Mouse (Mus musculus) left cerebral cortex, postnatal 25 days (tissue): ENCODE data around the gene Olfr788. TPM values are rescaled to one million over a fixed set of nuclear protein-coding genes. Genes with fewer than 3 reads are reported as not detected.
A peak's percentile ranks its signal among the peaks of the same experiment; 100 is the strongest.

Source experiments
- DNase-seq, 2 experiments: peaks; one replicate each; pipeline ENCODE4 v3.0.0; 2022; ENCODE audit warnings: low spot score in 2 of 2, mixed read lengths in 1 of 2
- intact Hi-C: fragments of 180-260 bp; cut with DNase I; formaldehyde crosslinking; loops from one replicate; pipeline ENCODE4 v1.15.1; 2025
- total RNA-seq, 2 experiments: library from RNA; stranded (reverse); gene quantifications; 2 replicates each; pipeline ENCODE4 v1.2.3; 2021

Gene Olfr788
- not detected for total RNA-seq

DNA sequence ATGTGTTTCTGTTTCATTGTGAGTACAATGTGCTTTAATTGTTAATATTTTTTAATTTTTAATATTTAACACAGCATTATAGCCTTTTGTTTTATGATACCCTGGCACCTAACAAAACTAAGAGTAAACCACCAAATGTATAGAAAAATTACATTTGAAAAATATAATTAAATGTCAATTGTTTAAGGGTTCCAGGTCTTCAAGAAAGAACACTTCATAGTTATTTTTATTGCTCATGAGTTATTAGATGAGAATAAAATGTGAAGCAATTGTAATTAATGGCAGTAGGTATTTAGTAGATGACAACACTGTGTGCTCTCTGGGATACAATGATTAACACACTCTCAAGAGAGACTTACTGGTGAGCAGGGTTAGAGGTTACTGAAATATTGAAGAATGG is at the start of gene Olfr788:
Olfr788 (plus strand) TSS at position 301 of the 400 bp plus-strand sequence.
- DNase-seq = no peak
- intact Hi-C loops = no loop called here

DNA sequence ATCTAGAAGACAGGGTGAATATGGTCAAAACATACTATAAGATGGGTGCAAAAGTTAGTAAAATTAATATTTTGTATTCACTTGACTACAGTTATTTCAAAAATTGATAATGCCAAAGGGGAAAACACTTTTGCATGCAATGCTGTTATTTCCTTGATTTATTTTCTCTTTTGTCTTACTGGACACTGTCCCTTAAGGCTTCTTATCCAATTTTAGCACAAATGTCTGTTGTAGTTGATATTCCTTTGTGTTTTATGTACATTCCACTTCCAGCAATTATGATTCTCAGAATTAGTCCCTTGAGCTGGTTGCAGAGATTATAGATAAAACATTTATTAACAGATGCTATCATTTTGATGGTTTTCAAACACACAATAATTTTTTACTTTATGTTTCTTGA is 43.8 kb upstream of the Olfr788 start, which contains the start of gene Olfr786:
Olfr786 (plus strand) TSS at position 301 of the 400 bp plus-strand sequence.
- intact Hi-C loops = no loop called here
- DNase-seq = no peak

GRCm38 (mm10) chr10:129461562-129461961 is 9.2 kb upstream of the Olfr788 start, which contains the start of gene Olfr787:
Gene Olfr787, plus strand, starts transcription at chr10:129461862.
- no peak for DNase-seq
- intact Hi-C loops = no loop called here

DNA sequence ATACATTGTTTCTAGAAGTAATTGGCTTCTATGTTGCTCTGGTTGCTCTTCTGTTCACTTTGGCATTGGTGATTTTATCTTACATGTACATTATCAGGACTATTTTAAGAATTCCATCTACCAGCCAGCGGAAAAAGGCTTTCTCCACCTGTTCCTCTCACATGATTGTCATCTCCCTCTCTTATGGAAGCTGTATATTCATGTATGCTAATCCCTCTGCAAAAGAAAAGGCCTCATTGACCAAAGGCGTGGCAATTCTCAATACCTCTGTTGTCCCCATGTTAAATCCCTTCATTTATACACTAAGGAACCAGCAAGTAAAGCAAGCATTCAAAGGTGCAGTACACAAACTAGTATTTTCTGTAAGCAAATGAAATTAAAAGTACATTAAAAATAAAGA is 2.5 kb downstream of the Olfr788 start:
- intact Hi-C loops = no loop called here
- no peak for DNase-seq

GRCm38 (mm10) chr10:129473723-129474122 is 2.9 kb downstream of the Olfr788 start:
- intact Hi-C loops = no loop called here
- no peak for DNase-seq

DNA sequence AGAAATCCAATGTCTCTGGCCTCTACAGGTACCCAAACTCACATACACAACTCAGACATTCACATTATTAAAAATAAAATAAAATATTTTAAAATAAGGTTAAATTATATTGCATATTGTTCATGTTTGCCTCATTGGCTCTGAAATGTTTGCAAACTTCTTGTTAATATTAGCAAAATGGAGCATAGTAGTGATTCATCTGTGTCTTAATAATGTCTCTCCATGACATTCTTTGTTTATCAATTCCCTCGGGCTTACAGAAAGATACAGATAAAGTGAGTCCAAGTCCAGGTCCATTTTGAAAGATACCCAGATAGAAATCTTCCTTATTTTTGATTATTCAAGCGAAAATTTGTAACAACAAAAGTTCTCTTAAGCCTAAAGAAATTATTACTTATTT is 13.7 kb downstream of the Olfr788 start, which contains the start of gene Olfr789:
Olfr789 (plus strand) TSS at position 301 of the 400 bp plus-strand sequence.
- no peak for DNase-seq
- intact Hi-C loops = no loop called here

- peak; percentile 4 to 80 for DNase-seq
- intact Hi-C loops = no loop called here
Observed at GRCm38 (mm10) chr10:129490101-129490500, 19.3 kb downstream of the Olfr788 start.

- intact Hi-C loops = no loop called here
Observed at GRCm38 (mm10) chr10:129498192-129498591, 27.4 kb downstream of the Olfr788 start, which contains the start of gene Olfr790. Gene Olfr790, plus strand, starts transcription at chr10:129498492.

DNA sequence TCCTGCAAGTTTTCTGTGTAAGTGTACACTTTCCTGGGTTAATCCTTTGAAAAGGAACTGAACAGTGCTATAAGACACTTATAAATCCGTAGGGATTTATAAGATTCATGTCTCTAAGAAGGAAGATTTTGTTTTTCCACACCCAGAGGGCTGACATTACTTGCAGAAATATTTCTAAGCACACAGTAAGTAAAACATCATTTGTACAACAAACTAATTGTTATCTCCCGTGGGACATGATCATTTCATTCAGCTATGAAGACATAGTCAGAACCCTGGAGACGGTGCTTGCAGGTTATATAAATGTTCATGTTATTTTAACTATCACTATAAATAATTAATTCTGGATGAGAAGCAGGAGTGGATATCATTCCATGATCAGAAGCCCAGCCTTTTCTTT is 50.7 kb downstream of the Olfr788 start, which contains the start of gene Olfr791:
Olfr791 (plus strand) TSS at position 301 of the 400 bp plus-strand sequence.
- DNase-seq = no peak
- intact Hi-C loops = no loop called here

More at GRCm38 (mm10) chr10:129498192-129498591, 27.4 kb downstream of the Olfr788 start, which contains the start of gene Olfr790:
- no peak for DNase-seq

Other genes with a start within 250 kb of the Olfr788 start
- not detected for gene Olfr774, start 234.8 kb upstream of the Olfr788 start, total RNA-seq
- gene Olfr775, start 222.6 kb upstream of the Olfr788 start, total RNA-seq = not detected
- gene Olfr776, start 211.9 kb upstream of the Olfr788 start, total RNA-seq = not detected
- not detected for gene Olfr777, start 199.5 kb upstream of the Olfr788 start, total RNA-seq
- gene Olfr780, start 152.9 kb upstream of the Olfr788 start, total RNA-seq = not detected
- not detected for gene Olfr781, start 142.1 kb upstream of the Olfr788 start, total RNA-seq
- not detected for gene Olfr782, start 122.1 kb upstream of the Olfr788 start, total RNA-seq
- gene Olfr784, start 86.9 kb upstream of the Olfr788 start, total RNA-seq = under 1 TPM in 1 of 2 experiments, not detected in 1; 0.23 TPM
- not detected for gene Olfr785, start 65.6 kb upstream of the Olfr788 start, total RNA-seq
- gene Olfr786, start 43.7 kb upstream of the Olfr788 start, total RNA-seq = not detected
- gene Olfr787, start 9.1 kb upstream of the Olfr788 start, total RNA-seq = not detected
- not detected for gene Olfr789, start 13.8 kb downstream of the Olfr788 start, total RNA-seq
- gene Olfr790, start 27.5 kb downstream of the Olfr788 start, total RNA-seq = not detected
- not detected for gene Olfr791, start 50.8 kb downstream of the Olfr788 start, total RNA-seq
- gene Olfr792, start 68.2 kb downstream of the Olfr788 start, total RNA-seq = not detected
- gene Olfr794, start 96.7 kb downstream of the Olfr788 start, total RNA-seq = not detected
- gene Olfr796, start 141.6 kb downstream of the Olfr788 start, total RNA-seq = not detected
- gene Olfr798, start 156.9 kb downstream of the Olfr788 start, total RNA-seq = not detected
- not detected for gene Olfr799, start 166.5 kb downstream of the Olfr788 start, total RNA-seq
- not detected for gene Olfr800, start 186.7 kb downstream of the Olfr788 start, total RNA-seq
- gene Olfr801, start 202.9 kb downstream of the Olfr788 start, total RNA-seq = not detected
- gene Olfr802, start 217.2 kb downstream of the Olfr788 start, total RNA-seq = under 1 TPM; 0.14 to 0.21 TPM
- not detected for gene Olfr803, start 223.3 kb downstream of the Olfr788 start, total RNA-seq
- gene Olfr804, start 232.2 kb downstream of the Olfr788 start, total RNA-seq = not detected